Mouse (Mus musculus) hindlimb bud, embryonic 11.5 days (tissue): ENCODE results near the gene Fyn.

Source experiments
- DNase-seq: peaks from one replicate; pipeline ENCODE4 v3.0.0-alpha.2; 2012; ENCODE audit warnings: low read depth, low spot score; ENCODE audit errors: extremely low spot score

Gene Fyn

GRCm38 (mm10) chr10:39378025-39378603 lies 9.5 kb downstream of the Fyn start:
- no peak for DNase-seq

- no peak for DNase-seq
Measured at GRCm38 (mm10) chr10:39379287-39379686, 10.6 kb downstream of the Fyn start.

GRCm38 (mm10) chr10:39379721-39380370 lies 11.2 kb downstream of the Fyn start:
- no peak for DNase-seq

- no peak for DNase-seq
Measured at GRCm38 (mm10) chr10:39385259-39385658, 16.6 kb downstream of the Fyn start.

GRCm38 (mm10) chr10:39386203-39386602 lies 17.5 kb downstream of the Fyn start:
- DNase-seq: no peak

GRCm38 (mm10) chr10:39387024-39387423 lies 18.4 kb downstream of the Fyn start:
- no peak for DNase-seq

GRCm38 (mm10) chr10:39387556-39387955 lies 18.9 kb downstream of the Fyn start:
- DNase-seq: no peak

- no peak for DNase-seq
Measured at GRCm38 (mm10) chr10:39388144-39388543, 19.5 kb downstream of the Fyn start.

GRCm38 (mm10) chr10:39389451-39389891 lies 20.8 kb downstream of the Fyn start:
- no peak for DNase-seq

GRCm38 (mm10) chr10:39390541-39390940 lies 21.9 kb downstream of the Fyn start:
- DNase-seq: no peak

GRCm38 (mm10) chr10:39392900-39393483 lies 24.3 kb downstream of the Fyn start:
- DNase-seq: no peak

GRCm38 (mm10) chr10:39395544-39395943 lies 26.9 kb downstream of the Fyn start:
- no peak for DNase-seq

GRCm38 (mm10) chr10:39398924-39399323 lies 30.3 kb downstream of the Fyn start:
- DNase-seq: no peak

- no peak for DNase-seq
Measured at GRCm38 (mm10) chr10:39400155-39400554, 31.5 kb downstream of the Fyn start.

- DNase-seq: no peak
Measured at GRCm38 (mm10) chr10:39402487-39402886, 33.8 kb downstream of the Fyn start.

GRCm38 (mm10) chr10:39403706-39404105 lies 35.1 kb downstream of the Fyn start:
- DNase-seq: no peak

- no peak for DNase-seq
Measured at GRCm38 (mm10) chr10:39404175-39404574, 35.5 kb downstream of the Fyn start.

- DNase-seq: no peak
Measured at GRCm38 (mm10) chr10:39405982-39406797, 37.5 kb downstream of the Fyn start.

- no peak for DNase-seq
Measured at GRCm38 (mm10) chr10:39406798-39407189, 38.1 kb downstream of the Fyn start.

- DNase-seq: no peak
Measured at GRCm38 (mm10) chr10:39407553-39407952, 38.9 kb downstream of the Fyn start.

- DNase-seq: no peak
Measured at GRCm38 (mm10) chr10:39409602-39410001, 40.9 kb downstream of the Fyn start.
